Mouse (Mus musculus) thymus, adult 2 months (tissue): Measurements from ENCODE around the gene Dnah7c. TPM values are rescaled to one million over a fixed set of nuclear protein-coding genes. Genes with fewer than 3 reads are reported as not detected.
"Not testable (repeated sequence)": the region's sequence is repeated elsewhere in the genome, so short reads cannot be mapped to it uniquely, and the experiment has no call there.

Source experiments
- DNase-seq: peaks from one replicate; pipeline ENCODE4 v3.0.0; 2021
- H3K27ac ChIP-seq: fragments of 200-500 bp; 2 replicates; pipeline ENCODE4 v1.5.1; 2012; ENCODE audit warnings: low read length, control low read depth; ENCODE audit not compliant: control insufficient read depth, insufficient read depth
- H3K27me3 ChIP-seq: fragments of 200-500 bp; 2 replicates; pipeline ENCODE4 v1.6.1; 2012; ENCODE audit warnings: mild to moderate bottlenecking, low read length, moderate library complexity, mixed read lengths; ENCODE audit not compliant: control insufficient read depth, insufficient read depth
- H3K36me3 ChIP-seq: fragments of 200-500 bp; 2 replicates; pipeline ENCODE4 v1.6.1; 2012; ENCODE audit warnings: mild to moderate bottlenecking, low read length, moderate library complexity; ENCODE audit not compliant: control insufficient read depth, insufficient read depth
- H3K4me1 ChIP-seq: fragments of 200-500 bp; replicated peaks from 2 replicates; pipeline ENCODE4 v1.6.1; 2012; ENCODE audit warnings: low read length; ENCODE audit not compliant: control insufficient read depth, insufficient read depth
- H3K4me3 ChIP-seq: fragments of 200-500 bp; 2 replicates; pipeline ENCODE4 v1.5.1; 2012; ENCODE audit warnings: mild to moderate bottlenecking, low read length, control low read depth, moderate library complexity; ENCODE audit not compliant: control insufficient read depth, insufficient read depth
- CTCF ChIP-seq: fragments of 200-500 bp; IDR thresholded peaks from 2 replicates; pipeline ENCODE4 v1.5.1; 2012; ENCODE audit warnings: mild to moderate bottlenecking, control low read depth, low read length, moderate library complexity, borderline replicate concordance; ENCODE audit not compliant: control insufficient read depth, poor library complexity, insufficient read depth; ENCODE audit errors: extremely low read depth
- POLR2A ChIP-seq: fragments of 200-500 bp; IDR thresholded peaks from 2 replicates; pipeline ENCODE4 v1.6.1; 2012; ENCODE audit warnings: mild to moderate bottlenecking, low read length, control low read depth, moderate library complexity; ENCODE audit not compliant: control insufficient read depth, poor library complexity, insufficient read depth; ENCODE audit errors: extremely low read depth
- WGBS: fragments of 180-500 bp; shearing (Covaris S2); methylation state at CpG from one replicate; pipeline ENCODE4 v1.1.7; 2018; 5-methylcytosine and 5-hydroxymethylcytosine counted together
- polyA plus RNA-seq: library from polyadenylated mRNA; depleted of rRNA; stranded (reverse); fragments of >200 nt; gene quantifications from 2 replicates; pipeline ENCODE4 v1.2.3, GENCODE M21; 2012; rRNA removed

Dnah7c gene
- 0.01 TPM in 1 of 2 replicates, not detected in the other for polyA plus RNA-seq

DNA sequence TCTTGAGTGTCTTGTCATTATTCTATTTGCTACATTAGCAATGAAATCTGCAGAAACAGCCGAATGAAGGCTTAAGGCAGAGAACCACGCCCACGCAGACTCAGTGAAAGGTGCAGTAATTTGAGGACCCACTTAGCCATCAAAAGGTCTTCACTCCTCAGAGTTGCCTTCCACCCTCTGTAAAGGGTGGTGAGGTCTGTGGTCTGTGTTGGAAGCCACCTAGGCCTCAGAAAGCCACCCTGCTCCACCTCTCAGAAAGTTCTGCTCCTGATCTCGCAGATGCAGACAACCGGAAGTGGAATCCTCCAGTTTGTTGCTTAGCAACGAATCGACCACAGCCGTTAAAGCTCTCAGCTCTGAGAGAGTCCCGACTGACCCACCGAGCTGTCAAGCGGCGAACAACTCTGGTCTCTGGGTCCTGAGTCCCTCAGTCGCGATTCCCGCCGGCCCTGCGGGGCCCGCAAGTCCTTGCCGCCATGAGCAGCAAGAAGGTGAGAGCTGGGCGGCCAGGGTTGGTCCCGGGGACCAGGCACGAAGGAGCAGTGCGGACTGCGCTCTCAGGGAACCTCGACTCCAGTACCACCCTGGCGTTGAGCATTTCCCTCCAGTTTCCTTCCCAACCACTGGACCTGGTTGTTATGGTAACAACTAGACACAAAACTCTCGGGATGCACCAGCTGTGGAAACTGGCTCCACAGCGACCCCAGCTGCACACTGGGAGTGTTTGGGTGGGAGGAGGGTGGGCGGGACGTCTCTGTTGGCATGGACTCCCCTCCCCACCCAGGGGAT lies at the start of gene Dnah7c:
Gene Dnah7c (plus strand): TSS at position 456 of the 789 bp plus-strand sequence.
- TF ChIP-seq POLR2A (no peak), CTCF (no peak)
- H3K27me3 ChIP-seq = no peaks in the 10 kb centered on the region
- WGBS = 13% methylated on average over 30 of the region's 30 CpGs
- H3K4me1 ChIP-seq = peaks cover 3% of the 10 kb centered on the region; the same call in 1 of the 2 replicates
- peak; percentile 8 for DNase-seq
- H3K27ac ChIP-seq = no peak within 1 kb of the TSS
- peak within 1 kb of the TSS; percentile 36 for H3K4me3 ChIP-seq
- H3K36me3 ChIP-seq = no peaks in the 10 kb centered on the region

DNA sequence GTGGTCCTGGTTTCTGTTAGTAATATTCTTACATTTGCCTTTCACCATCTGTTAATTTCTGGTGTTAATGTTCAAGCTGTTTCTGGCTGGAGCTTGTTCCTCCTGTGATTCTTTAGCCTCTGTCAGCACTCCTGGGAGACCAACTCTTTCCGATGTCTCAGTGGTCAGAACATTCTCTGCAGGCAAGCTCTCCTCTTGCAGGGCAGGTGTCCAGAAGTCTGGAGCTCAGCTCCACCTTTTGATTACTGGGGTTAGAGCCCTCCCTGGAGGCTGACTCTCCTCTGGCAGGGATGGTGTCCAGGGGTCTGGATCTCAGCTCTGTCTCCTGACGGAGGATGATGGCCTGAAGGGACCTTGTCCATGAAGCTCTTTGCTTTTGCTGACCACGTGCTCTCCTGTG lies 44.8 kb upstream of the Dnah7c start:
- not testable (repeated sequence) for H3K36me3 ChIP-seq, H3K27ac ChIP-seq, H3K27me3 ChIP-seq, H3K4me1 ChIP-seq, DNase-seq, H3K4me3 ChIP-seq
- 94% methylated on average over 3 of the region's 3 CpGs for WGBS

DNA sequence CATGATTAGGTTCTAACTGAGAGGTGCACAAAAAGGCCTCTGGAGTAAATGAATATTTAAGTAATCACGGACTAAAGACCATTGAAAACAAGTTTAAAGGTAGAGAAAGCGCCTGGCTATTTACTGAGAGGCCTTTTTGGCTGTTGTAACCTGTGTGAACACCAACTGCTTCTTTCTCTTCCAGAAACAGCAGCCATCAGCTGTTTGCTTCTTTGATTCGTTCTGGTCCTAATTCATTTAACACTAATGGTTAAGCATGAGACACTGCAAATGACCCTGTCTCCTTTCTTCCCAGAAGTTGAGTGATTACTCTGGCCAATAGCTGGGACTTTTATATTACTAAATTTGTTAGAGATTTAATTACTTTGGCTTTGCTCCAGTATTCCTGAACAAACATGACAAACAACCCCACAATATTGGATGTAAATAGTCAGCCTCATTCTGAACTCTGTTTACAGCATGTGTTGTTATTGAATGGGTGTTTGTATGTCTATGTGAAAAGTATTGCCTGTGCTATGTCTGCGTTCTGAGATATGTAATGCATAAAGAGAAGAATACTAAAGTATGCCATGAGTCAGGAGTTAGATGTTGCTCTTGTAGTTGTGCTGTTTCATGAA lies 30.6 kb upstream of the Dnah7c start:
- H3K27ac ChIP-seq, H3K36me3 ChIP-seq, H3K4me1 ChIP-seq, DNase-seq, H3K4me3 ChIP-seq, H3K27me3 ChIP-seq: not testable (repeated sequence)
- 92% methylated on average over 3 of the region's 4 CpGs for WGBS

DNA sequence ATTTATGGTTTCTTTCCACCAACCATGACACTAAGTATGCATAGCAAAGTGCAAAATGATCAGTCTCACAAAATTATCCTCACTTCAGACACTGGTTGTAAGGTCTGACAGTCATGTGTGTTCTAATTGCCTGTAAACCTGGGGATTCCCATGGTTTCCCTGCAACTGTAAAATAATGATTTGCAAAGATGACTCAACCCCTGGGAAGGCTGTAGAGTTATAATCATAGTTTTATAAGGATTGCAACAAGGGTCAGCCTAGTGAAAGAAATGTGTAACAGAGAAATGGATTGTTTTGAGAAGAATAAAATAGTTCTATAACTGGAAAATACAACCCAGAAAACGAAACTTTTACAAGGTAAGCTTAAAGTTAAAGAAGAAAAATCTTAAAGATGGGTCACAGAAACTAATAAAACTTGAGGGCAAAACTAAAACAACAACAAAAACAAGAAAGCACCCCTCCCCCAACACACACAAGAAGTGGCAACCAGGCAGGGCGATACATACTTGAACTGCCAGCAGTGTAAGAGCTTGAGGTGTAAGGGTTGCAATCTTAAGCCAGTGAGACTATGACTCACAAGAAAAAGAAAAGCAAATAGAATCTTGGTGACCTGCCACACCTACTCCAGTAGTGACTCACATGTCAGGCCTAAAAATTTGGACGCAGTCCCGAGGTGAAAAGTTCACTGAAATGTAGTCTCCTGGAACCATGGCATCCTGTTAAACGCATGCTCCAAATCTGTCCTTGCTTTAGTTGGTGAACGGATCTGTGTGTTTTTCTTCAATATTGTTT lies 16.9 kb upstream of the Dnah7c start:
- H3K4me1 ChIP-seq = no peaks in the 10 kb centered on the region
- 88% methylated on average over 6 of the region's 6 CpGs for WGBS
- no peak overlapping the region for H3K27ac ChIP-seq
- no peaks in the 10 kb centered on the region for H3K36me3 ChIP-seq
- TF ChIP-seq POLR2A (no peak), CTCF (no peak)
- no peaks in the 10 kb centered on the region for H3K27me3 ChIP-seq
- no peak for DNase-seq
- no peak overlapping the region for H3K4me3 ChIP-seq

DNA sequence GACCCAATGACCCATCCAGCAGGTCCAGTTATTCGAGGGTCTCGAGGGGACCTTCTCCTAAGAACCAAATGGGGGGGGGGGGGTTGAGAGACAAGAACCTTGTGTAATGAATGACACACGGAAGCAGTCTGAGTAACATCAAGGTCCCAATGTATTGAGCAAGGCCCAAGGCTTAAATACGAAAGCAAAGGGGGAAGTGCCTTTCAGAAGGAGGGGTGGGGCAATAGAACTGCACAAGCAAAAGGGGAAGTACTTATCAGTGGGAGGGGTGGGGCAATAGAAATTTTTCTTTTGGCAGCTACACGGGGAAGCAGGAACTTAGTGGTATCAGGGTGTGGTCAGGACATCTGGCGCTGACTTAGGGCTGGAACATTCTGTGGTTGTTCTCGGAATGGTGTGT lies 10.6 kb upstream of the Dnah7c start:
- not testable (repeated sequence) for H3K27ac ChIP-seq, H3K4me1 ChIP-seq, H3K4me3 ChIP-seq, H3K36me3 ChIP-seq, H3K27me3 ChIP-seq, DNase-seq
- WGBS = 50% methylated on average over 7 of the region's 7 CpGs

DNA sequence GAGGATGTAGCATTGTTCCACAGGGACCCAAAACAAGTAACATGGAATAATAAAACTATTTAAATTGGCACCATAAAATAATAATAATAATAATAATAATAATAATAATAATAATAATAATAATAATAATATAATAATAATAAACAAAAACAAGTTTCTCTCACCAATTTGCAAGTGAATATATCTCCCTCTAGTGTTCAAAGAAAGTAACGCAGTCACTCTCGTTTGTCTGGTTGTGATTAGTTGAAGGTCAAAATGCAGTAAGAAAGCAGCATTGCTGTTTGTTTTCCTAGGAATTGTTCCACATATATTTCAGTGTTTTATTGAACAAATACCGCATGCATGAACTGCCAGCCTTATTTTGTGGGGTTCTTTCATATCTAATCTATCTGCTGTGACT lies 8.4 kb upstream of the Dnah7c start:
- not testable (repeated sequence) for H3K27ac ChIP-seq, H3K4me1 ChIP-seq, H3K36me3 ChIP-seq, H3K4me3 ChIP-seq, DNase-seq, H3K27me3 ChIP-seq
- WGBS = 31% methylated on average over 3 of the region's 3 CpGs

DNA sequence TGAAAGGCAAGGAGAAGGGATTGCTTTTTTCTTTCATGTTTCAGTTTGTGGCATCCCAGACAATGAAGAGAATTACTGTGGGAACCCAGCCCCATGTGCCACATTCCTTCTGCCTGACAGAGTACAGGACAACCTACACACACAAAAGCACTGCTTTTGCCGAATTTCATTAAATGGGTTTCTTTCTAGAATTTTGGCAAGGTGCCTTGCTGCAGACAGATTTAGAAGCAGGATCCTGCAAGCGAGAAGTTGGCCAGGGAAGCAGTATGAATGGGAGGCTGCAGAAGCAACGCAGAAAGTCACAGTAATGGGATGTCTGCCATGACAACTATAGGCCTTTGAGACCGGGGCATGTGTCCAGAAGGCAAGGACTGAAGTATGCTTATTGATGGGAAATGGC lies 6.4 kb upstream of the Dnah7c start:
- H3K27ac ChIP-seq, DNase-seq, H3K4me3 ChIP-seq, H3K4me1 ChIP-seq, H3K27me3 ChIP-seq, H3K36me3 ChIP-seq: not testable (repeated sequence)
- WGBS = 77% methylated on average over 4 of the region's 4 CpGs
